Mouse (Mus musculus): ENCODE results near the gene Nav2.

- no peak for TF ChIP-seq POLR2A (IDR thresholded peaks at IDR 0.05; ENCODE audit: insufficient read depth, low read length)
- no peak for TF ChIP-seq CTCF (IDR thresholded peaks at IDR 0.05; ENCODE audit: low read depth, low read length)
These were observed 450.6 kb downstream of the Nav2 start for GRCm38 (mm10) chr7:49359120-49359519.

Measured in ES-Bruce4 (cell line).